Mouse (Mus musculus) testis, adult 2 months (tissue): Measurements from ENCODE around the gene Dda1. TPM values are rescaled to one million over a fixed set of nuclear protein-coding genes. Genes with fewer than 3 reads are reported as not detected.

Experiments
- H3K27ac ChIP-seq: fragments of 200-500 bp; 2 replicates; pipeline ENCODE4 v1.5.1; 2012; ENCODE audit warnings: low read depth, low read length; ENCODE audit not compliant: control insufficient read depth, insufficient read depth
- H3K27me3 ChIP-seq: fragments of 200-500 bp; 2 replicates; pipeline ENCODE4 v1.6.1; 2012; ENCODE audit warnings: mild to moderate bottlenecking, low read length, moderate library complexity; ENCODE audit not compliant: control insufficient read depth, insufficient read depth
- H3K36me3 ChIP-seq: fragments of 200-500 bp; 2 replicates; pipeline ENCODE4 v1.6.1; 2012; ENCODE audit warnings: mild to moderate bottlenecking, low read length; ENCODE audit not compliant: control insufficient read depth, insufficient read depth
- H3K4me1 ChIP-seq: fragments of 200-500 bp; 2 replicates; pipeline ENCODE4 v1.6.1; 2012; ENCODE audit warnings: low read length; ENCODE audit not compliant: control insufficient read depth, insufficient read depth
- H3K4me3 ChIP-seq: fragments of 200-500 bp; 2 replicates; pipeline ENCODE4 v1.5.1; 2012; ENCODE audit warnings: low read depth, mild to moderate bottlenecking, low read length, moderate library complexity, mixed read lengths; ENCODE audit not compliant: control insufficient read depth
- CTCF ChIP-seq: fragments of 200-500 bp; IDR thresholded peaks from 2 replicates; pipeline ENCODE4 v1.5.1; 2012; ENCODE audit warnings: low read depth, mild to moderate bottlenecking, inconsistent platforms, low read length, moderate library complexity; ENCODE audit not compliant: control insufficient read depth, insufficient read depth, insufficient replicate concordance
- POLR2A ChIP-seq: fragments of 200-500 bp; IDR thresholded peaks from 2 replicates; pipeline ENCODE4 v1.6.1; 2012; ENCODE audit warnings: low read depth, mild to moderate bottlenecking, inconsistent platforms, low read length, moderate library complexity; ENCODE audit not compliant: control insufficient read depth
- polyA plus RNA-seq: library from polyadenylated mRNA; depleted of rRNA; stranded (reverse); fragments of >200 nt; gene quantifications from 2 replicates; pipeline ENCODE4 v1.2.3, GENCODE M21; 2012

Dda1 gene
- polyA plus RNA-seq, 1 experiment: 136 TPM

GRCm38 (mm10) chr8:71463188-71464033, 5.6 kb upstream of the Dda1 start, which contains the start of gene Abhd8:
Abhd8 (minus strand) TSS chr8:71463655.
- H3K4me1 ChIP-seq: peaks cover 31% of the 10 kb centered on the region
- H3K36me3 ChIP-seq: no peaks in the 10 kb centered on the region
- H3K27ac ChIP-seq: peak within 1 kb of the TSS; percentile 94
- H3K27me3 ChIP-seq: no peaks in the 10 kb centered on the region
- peak within 1 kb of the TSS; percentile 97 for H3K4me3 ChIP-seq
- peak; percentile 52; the same call in 1 of the 2 replicates for TF ChIP-seq POLR2A
- peak; percentile 10; the same call in 1 of the 2 replicates for TF ChIP-seq CTCF

GRCm38 (mm10) chr8:71464513-71465500, 4.2 kb upstream of the Dda1 start, which contains the start of gene Mrpl34:
Mrpl34 (plus strand) TSS chr8:71464959.
- H3K27ac ChIP-seq: peak within 1 kb of the TSS; percentile 94
- TF ChIP-seq POLR2A (peak; percentile 42), CTCF (peak; percentile 89)
- no peaks in the 10 kb centered on the region for H3K36me3 ChIP-seq
- peaks cover 34% of the 10 kb centered on the region for H3K4me1 ChIP-seq
- peak within 1 kb of the TSS; percentile 97 for H3K4me3 ChIP-seq
- no peaks in the 10 kb centered on the region for H3K27me3 ChIP-seq

GRCm38 (mm10) chr8:71465733-71466132, 3.3 kb upstream of the Dda1 start:
- Histone ChIP-seq H3K27ac (no peak overlapping the region), H3K4me3 (no peak overlapping the region)

GRCm38 (mm10) chr8:71466198-71466597, 2.8 kb upstream of the Dda1 start:
- no peak overlapping the region for H3K27ac ChIP-seq
- no peaks in the 10 kb centered on the region for H3K27me3 ChIP-seq
- H3K4me1 ChIP-seq: peaks cover 34% of the 10 kb centered on the region
- H3K4me3 ChIP-seq: no peak overlapping the region
- no peaks in the 10 kb centered on the region for H3K36me3 ChIP-seq
- TF ChIP-seq POLR2A (no peak), CTCF (no peak)

More at GRCm38 (mm10) chr8:71465733-71466132, 3.3 kb upstream of the Dda1 start:
- H3K27me3 ChIP-seq: no peaks in the 10 kb centered on the region
- H3K4me1 ChIP-seq: peaks cover 36% of the 10 kb centered on the region
- no peaks in the 10 kb centered on the region for H3K36me3 ChIP-seq
- no peak for TF ChIP-seq CTCF
- no peak for TF ChIP-seq POLR2A

- TF ChIP-seq CTCF (no peak), POLR2A (no peak)
- H3K27ac ChIP-seq: no peak overlapping the region
- no peaks in the 10 kb centered on the region for H3K36me3 ChIP-seq
- peaks cover 26% of the 10 kb centered on the region for H3K4me1 ChIP-seq
- peak overlapping the region; percentile 8; the same call in 1 of the 2 replicates for H3K4me3 ChIP-seq
- no peaks in the 10 kb centered on the region for H3K27me3 ChIP-seq
Measured at GRCm38 (mm10) chr8:71467201-71467600, 1.8 kb upstream of the Dda1 start.

- H3K27ac ChIP-seq: no peak overlapping the region
- H3K4me3 ChIP-seq: peak overlapping the region; percentile 88; the same call in 1 of the 2 replicates
- TF ChIP-seq POLR2A (no peak), CTCF (no peak)
- H3K4me1 ChIP-seq: peaks cover 21% of the 10 kb centered on the region
- H3K36me3 ChIP-seq: no peaks in the 10 kb centered on the region
- H3K27me3 ChIP-seq: no peaks in the 10 kb centered on the region
Measured at GRCm38 (mm10) chr8:71468001-71468400, 998 bp upstream of the Dda1 start.

GRCm38 (mm10) chr8:71469411-71469810, 412 bp downstream of the Dda1 start:
- Histone ChIP-seq H3K27me3 (no peaks in the 10 kb centered on the region), H3K36me3 (no peaks in the 10 kb centered on the region), H3K4me3 (peak overlapping the region; percentile 88), H3K4me1 (peaks cover 13% of the 10 kb centered on the region), H3K27ac (peak overlapping the region; percentile 84)
- TF ChIP-seq CTCF (no peak), POLR2A (no peak)
